Mouse (Mus musculus) bone marrow, adult 2 months (tissue): ENCODE results near the gene En2.

ENCODE experiments used
- CTCF ChIP-seq: fragments of 200-500 bp; IDR thresholded peaks from 2 replicates; pipeline ENCODE4 v1.5.1; 2011; ENCODE audit warnings: low read length, control low read depth; ENCODE audit not compliant: control insufficient read depth, insufficient read depth
- POLR2A ChIP-seq: fragments of 200-500 bp; IDR thresholded peaks from 2 replicates; pipeline ENCODE4 v1.6.1; 2011; ENCODE audit warnings: low read depth, mild to moderate bottlenecking, control low read depth, low read length, borderline replicate concordance; ENCODE audit not compliant: control insufficient read depth

- no peak for TF ChIP-seq POLR2A
- TF ChIP-seq CTCF = no peak
Measured at GRCm38 (mm10) chr5:28175570-28175919, 10.1 kb downstream of the En2 start.
